In genomic region chr11:103967106-103967735, GRCm38 (mm10) we compare ENCODE assay signal across 7 mouse cellular contexts. TPM values are rescaled to one million over a fixed set of nuclear protein-coding genes. Genes with fewer than 3 reads are reported as not detected.
DNase-seq lines count a peak whose midpoint lies in the region; ATAC-seq and TF ChIP-seq lines count a peak whose summit lies in the region.

No protein-coding gene starts in this region.

- no peaks in the 10 kb centered on the region for H3K9me3 ChIP-seq in hindbrain, embryonic 10.5 days
- no peaks in the 10 kb centered on the region for H3K9me3 ChIP-seq in lung, embryonic 14.5 days (ENCODE audit: low read depth, low read length)

- DNase-seq in left cerebral cortex, postnatal 4 days = peak; percentile 37
- DNase-seq in left cerebral cortex, postnatal 25 days (ENCODE audit: low spot score in 2 of 2) = no peak
- peak; percentile 70 to 73 for DNase-seq in cerebellum, postnatal 10 days
- DNase-seq in hindbrain, embryonic 10.5 days (ENCODE audit: low spot score) = no peak
- peak; percentile 30 for DNase-seq in lung, embryonic 14.5 days
- DNase-seq in c-Kit-positive CD71-positive TER-119-positive erythroid progenitor cells, embryonic 14.5 days (ENCODE audit: low spot score) = no peak

- peaks cover 24% of the 10 kb centered on the region for H3K4me1 ChIP-seq in hindbrain, embryonic 10.5 days (replicated peaks)
- H3K4me1 ChIP-seq in lung, embryonic 14.5 days (ENCODE audit: insufficient read depth) = 0 out of 2 replicates have a peak, but pooled peaks cover 3% of the 10 kb centered on the region

- peak overlapping the region; percentile 74 for H3K4me2 ChIP-seq in lung, embryonic 14.5 days

- no peak for TF ChIP-seq CTCF in lung, embryonic 14.5 days (IDR thresholded peaks at IDR 0.05; ENCODE audit: low read depth)

- WGBS in hindbrain, embryonic 10.5 days = 3% methylated on average over 20 of the region's 20 CpGs
- WGBS in lung, embryonic 14.5 days = under 1% methylated on average over 20 of the region's 20 CpGs

- H3K36me3 ChIP-seq in hindbrain, embryonic 10.5 days = peaks cover 36% of the 10 kb centered on the region
- H3K36me3 ChIP-seq in lung, embryonic 14.5 days (ENCODE audit: insufficient read depth) = peaks cover 22% of the 10 kb centered on the region

- H3K9ac ChIP-seq in lung, embryonic 14.5 days = peak overlapping the region; percentile 80

- intact Hi-C loops in left cerebral cortex, postnatal 4 days (cut with DNase I) = no loop called here
- intact Hi-C loops in left cerebral cortex, postnatal 25 days (cut with DNase I) = no loop called here

- H3K4me3 ChIP-seq in hindbrain, embryonic 10.5 days = peak overlapping the region; percentile 96
- peak overlapping the region; percentile 84 for H3K4me3 ChIP-seq in lung, embryonic 14.5 days (ENCODE audit: low read depth, low read length)

- peak overlapping the region; percentile 95 for H3K27ac ChIP-seq in hindbrain, embryonic 10.5 days
- peak overlapping the region; percentile 95 for H3K27ac ChIP-seq in lung, embryonic 14.5 days (ENCODE audit: low read depth)

- no peaks in the 10 kb centered on the region for H3K27me3 ChIP-seq in hindbrain, embryonic 10.5 days (ENCODE audit: insufficient read depth, poor library complexity, severe bottlenecking)
- no peaks in the 10 kb centered on the region for H3K27me3 ChIP-seq in lung, embryonic 14.5 days (ENCODE audit: insufficient read depth, low read length)

- no peak for ATAC-seq in lung, embryonic 14.5 days (ENCODE audit: insufficient read depth)
- no peak for ATAC-seq in monocyte, adult 5-6 weeks (replicated peaks; ENCODE audit: insufficient number of reproducible peaks, low FRiP score, low TSS enrichment, poor library complexity, severe bottlenecking)

RNA-seq across cellular contexts. Expression of gene Arf2, which starts 0.7 kb away (rescaled TPM):
- 100 to 1,000 TPM; 138 to 141 TPM for total RNA-seq in left cerebral cortex, postnatal 4 days (2021)
- total RNA-seq in left cerebral cortex, postnatal 25 days (2021) = 10 to 100 TPM; 48.9 to 56.4 TPM
- 99.1 and 116 TPM in 2 replicates for polyA plus RNA-seq in hindbrain, embryonic 10.5 days (2016; fragmentation: Nextera tagmentation; extraction: Ambion mirVana)
- polyA plus RNA-seq in lung, embryonic 14.5 days (2014; fragmentation: Nextera tagmentation; extraction: Ambion mirVana) = 66.5 and 70.4 TPM in 2 replicates
- 52.6 to 86.8 TPM (median 79.1 TPM) in 3 replicates for total RNA-seq in monocyte, adult 5-6 weeks (2017)

RNA-seq across cellular contexts. Expression of gene Nsf, which starts 13.4 kb away (rescaled TPM):
- total RNA-seq in left cerebral cortex, postnatal 4 days (2021) = 100 to 1,000 TPM; 241 to 292 TPM
- 100 to 1,000 TPM; 889 to 958 TPM for total RNA-seq in left cerebral cortex, postnatal 25 days (2021)
- 53.1 and 54.3 TPM in 2 replicates for polyA plus RNA-seq in hindbrain, embryonic 10.5 days (2016; fragmentation: Nextera tagmentation; extraction: Ambion mirVana)
- 44.3 and 50.1 TPM in 2 replicates for polyA plus RNA-seq in lung, embryonic 14.5 days (2014; fragmentation: Nextera tagmentation; extraction: Ambion mirVana)
- total RNA-seq in monocyte, adult 5-6 weeks (2017) = 73.0 to 93.1 TPM (median 86.5 TPM) in 3 replicates

Comparison
In these comparisons a context has a peak if more than half of its experiments do, and no peak if none do; other contexts are left out.
1. DNase-seq: peak in left cerebral cortex, postnatal 4 days (single experiment), cerebellum, postnatal 10 days (2 of 2) and lung, embryonic 14.5 days (single experiment); none in left cerebral cortex, postnatal 25 days (0 of 2), hindbrain, embryonic 10.5 days (single experiment) and c-Kit-positive CD71-positive TER-119-positive erythroid progenitor cells, embryonic 14.5 days (single experiment).